Mouse (Mus musculus): ENCODE measurements at regions not wholly inside any gene's neighbourhood (a gene's known extent, or its start where the extent isn't known, plus 50 kb on each side); places are given as distances from the start of the nearest gene placed in this dataset.

DNA sequence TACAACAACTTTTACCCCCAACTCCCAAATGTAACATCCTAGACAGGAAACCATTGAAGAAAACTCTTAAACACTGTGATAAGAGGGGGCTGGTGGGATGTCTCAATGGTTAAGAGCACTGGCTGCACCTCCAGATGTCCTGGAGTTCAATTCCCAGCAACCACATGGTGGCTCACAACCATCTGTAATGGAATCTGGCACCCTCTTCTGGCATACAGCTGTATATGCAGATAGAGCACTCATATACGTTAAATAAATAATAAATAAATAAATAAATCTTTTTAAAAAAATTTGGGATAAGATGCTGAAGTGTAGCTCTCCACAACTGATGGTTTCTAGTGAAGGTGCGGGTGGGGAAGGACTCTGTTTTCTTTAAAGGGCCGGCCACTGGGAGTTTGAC, 69.3 kb downstream of the Kctd15 start:
- intact Hi-C loops (cut with DNase I) = no loop called here

DNA sequence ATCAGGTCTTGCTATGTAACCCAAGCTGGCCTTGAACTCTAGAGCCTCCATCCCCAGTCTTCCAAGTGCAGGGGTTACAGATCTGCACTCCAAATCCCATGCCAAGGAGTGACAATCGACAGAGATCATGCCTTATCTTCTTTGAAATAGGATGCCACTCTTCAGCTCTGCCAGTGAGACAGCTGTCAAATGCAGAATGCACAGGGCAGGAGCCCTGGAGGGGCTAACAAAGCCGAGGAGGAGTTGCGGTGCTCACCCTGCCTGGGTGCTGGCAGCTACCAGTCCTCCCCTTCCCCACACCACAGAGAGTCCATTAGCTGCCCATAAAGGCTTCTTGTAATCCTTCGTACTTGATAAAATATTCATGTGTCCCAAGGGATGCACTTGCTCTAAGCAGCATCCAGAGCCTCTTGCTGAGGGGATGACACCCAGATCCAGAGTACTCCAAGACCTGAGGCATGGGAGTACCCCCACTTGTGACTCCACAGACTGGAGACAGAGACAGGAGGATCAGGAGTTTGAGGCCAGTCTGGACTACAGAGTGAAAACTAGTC, 71.1 kb downstream of the Kctd15 start:
- DNase-seq = no peak
- intact Hi-C loops (cut with DNase I) = no loop called here

More for the DNA sequence above, 69.3 kb downstream of the Kctd15 start:
- DNase-seq = no peak

DNA sequence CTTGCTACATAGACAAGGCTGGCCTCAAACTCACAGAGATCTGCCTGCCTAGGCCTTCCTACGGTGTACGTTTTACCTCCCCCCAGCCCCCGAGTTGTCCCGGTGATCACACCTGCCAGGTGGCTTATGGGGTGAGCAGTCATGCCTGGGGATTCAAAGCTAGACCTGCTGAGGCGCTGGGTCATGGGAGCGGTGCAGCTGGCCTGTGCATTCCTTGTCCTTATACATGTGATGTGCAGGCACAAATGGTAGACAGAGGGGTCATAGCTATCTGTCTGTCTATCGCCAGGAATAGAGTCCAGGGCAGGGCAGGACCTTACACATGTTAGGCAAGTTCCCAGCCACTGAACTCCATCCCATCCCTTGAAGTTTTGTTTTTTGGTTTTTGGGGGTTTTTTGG, 71.7 kb downstream of the Kctd15 start:
- no peak for DNase-seq
- intact Hi-C loops (cut with DNase I) = no loop called here

DNA sequence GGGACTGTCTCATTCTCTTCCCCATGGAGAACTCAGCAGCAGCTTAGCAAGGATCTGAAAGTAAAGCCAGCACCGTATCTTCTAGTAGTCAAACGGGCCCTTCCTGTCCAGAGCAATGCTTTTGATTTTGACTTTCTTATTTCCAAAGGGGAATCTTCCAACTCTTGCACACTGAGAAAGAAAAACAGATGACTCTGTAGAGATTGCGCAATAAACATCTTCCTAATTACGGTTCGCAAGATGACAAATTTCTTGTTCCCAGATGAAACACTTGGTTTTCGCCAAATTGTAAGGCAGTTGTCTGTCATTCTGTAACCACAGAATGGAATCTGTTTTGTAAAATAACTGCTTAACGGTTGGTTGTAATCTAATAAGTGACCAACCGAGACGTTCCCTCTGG, 75.7 kb downstream of the Kctd15 start:
- intact Hi-C loops (cut with DNase I) = no loop called here
- no peak for DNase-seq

DNA sequence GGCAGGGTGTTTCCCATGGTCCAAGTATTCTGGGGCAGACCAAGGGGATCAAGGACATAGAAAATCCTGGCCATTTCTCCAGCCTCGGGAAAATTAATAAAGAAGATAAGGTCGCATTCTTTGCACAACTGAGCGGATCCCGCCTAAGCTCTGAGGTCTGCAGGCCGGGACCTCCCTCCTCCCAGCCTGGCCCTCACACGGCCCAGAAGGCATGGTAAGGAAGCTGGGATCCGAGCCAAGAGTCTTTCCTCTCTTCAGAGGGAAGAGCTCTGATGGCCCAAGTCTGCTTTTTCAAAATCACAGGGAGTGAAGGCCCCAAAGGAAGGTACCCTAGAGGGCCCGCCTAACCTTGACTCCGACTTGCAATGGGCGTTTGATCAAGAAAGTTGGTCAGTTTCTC, 85.2 kb downstream of the Kctd15 start:
- intact Hi-C loops (cut with DNase I) = no loop called here
- peak; percentile 38 to 40 for DNase-seq

DNA sequence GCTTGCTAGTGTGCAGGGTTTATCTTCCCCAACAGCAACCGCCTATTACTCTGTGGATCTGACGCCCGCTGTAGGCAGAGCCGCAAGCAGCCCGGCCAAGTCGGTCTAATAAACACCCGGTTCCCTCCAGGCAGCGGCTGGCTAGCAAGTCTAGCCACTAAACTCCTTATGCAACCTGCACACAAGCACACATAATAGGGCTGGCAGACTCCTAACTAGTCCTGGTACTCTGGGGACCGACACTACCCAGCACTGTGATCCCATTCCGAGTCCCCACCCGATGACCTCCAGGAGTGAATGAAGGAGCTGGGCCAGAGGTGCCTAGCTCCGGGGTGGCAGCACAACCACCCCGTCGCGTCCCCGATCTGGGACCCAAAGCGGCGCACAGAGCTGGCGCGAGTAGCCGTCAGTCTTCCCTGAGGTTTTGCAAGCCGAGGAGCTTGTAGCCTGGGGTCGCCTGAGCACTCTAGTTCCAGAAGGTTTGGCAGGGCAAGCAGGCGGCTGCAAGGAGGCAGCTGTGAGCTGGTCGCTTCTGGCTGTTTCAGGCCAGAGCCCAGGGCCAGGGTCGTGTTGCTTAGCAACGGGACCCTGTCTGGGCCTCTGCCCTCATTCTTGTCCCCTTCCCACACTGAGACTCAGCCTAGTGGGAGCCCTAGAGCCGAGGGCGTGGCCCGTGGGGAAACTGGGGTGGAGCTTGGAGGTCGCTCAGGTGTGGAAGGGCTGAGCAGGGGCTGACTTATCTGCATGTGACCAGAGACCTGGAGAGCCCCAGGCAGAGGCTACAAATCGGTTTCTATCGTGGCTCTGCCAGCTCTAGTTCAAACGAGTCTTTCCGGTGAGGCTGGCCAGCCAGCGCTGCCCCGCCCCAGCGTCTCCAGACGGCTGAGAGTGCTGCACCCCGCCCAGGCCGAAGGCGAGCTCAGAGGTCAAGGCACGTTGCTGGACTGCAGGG, 86.1 kb downstream of the Kctd15 start:
- peak; percentile 65 to 68 for DNase-seq
- intact Hi-C loops (cut with DNase I) = no loop called here

GRCm38 (mm10) chr7:34569747-34570113, 86.8 kb downstream of the Kctd15 start:
- no peak for DNase-seq
- intact Hi-C loops (cut with DNase I) = no loop called here

- intact Hi-C loops (cut with DNase I) = no loop called here
- no peak for DNase-seq
Observed at GRCm38 (mm10) chr7:34567575-34567974, 89.0 kb downstream of the Kctd15 start.

GRCm38 (mm10) chr7:34562160-34562559, 94.4 kb downstream of the Kctd15 start:
- intact Hi-C loops (cut with DNase I) = loop anchor here (5.0 kb wide), 1 partner anchor 95 kb away; the partner anchor contains the start of gene Kctd15

DNA sequence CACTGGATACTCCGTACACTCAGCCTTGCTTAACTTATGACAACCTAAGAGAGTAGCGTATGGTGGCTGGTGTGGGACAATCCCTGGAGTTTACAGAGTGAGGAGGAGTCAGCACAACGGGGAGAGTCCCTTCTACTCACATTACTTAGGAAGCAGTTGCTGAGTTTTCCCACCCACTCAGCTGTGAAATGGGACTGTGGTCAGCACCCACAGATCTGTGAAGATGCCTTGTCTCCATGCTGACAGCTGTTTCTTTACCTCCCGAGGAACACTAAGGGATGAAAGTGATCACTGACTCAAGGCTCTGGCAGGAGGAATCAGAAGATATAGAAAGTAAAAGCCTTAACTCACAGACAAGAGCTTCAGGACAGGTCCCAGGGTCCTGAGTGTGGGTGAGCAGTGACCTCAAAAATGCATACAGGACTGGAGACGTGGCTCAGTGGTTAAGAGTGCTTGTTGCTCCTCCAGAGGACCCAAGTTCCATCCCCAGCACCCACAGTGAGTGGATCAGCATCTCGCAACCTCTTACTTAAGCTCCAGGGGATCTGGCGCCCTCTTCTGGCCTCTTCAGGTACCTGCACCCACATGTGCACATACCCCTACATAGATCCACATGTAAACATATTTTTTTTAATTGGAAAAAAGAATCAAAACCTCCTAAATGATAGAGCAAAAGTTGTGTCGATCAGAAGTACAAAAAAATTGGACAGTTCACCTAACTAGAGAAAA, 97.8 kb downstream of the Kctd15 start:
- DNase-seq = no peak
- intact Hi-C loops (cut with DNase I) = no loop called here

More at GRCm38 (mm10) chr7:34562160-34562559, 94.4 kb downstream of the Kctd15 start:
- no peak for DNase-seq

- intact Hi-C loops (cut with DNase I) = no loop called here
- peak; percentile 5 to 8 for DNase-seq
Observed at GRCm38 (mm10) chr7:34555196-34555595, 101.3 kb downstream of the Kctd15 start.

DNA sequence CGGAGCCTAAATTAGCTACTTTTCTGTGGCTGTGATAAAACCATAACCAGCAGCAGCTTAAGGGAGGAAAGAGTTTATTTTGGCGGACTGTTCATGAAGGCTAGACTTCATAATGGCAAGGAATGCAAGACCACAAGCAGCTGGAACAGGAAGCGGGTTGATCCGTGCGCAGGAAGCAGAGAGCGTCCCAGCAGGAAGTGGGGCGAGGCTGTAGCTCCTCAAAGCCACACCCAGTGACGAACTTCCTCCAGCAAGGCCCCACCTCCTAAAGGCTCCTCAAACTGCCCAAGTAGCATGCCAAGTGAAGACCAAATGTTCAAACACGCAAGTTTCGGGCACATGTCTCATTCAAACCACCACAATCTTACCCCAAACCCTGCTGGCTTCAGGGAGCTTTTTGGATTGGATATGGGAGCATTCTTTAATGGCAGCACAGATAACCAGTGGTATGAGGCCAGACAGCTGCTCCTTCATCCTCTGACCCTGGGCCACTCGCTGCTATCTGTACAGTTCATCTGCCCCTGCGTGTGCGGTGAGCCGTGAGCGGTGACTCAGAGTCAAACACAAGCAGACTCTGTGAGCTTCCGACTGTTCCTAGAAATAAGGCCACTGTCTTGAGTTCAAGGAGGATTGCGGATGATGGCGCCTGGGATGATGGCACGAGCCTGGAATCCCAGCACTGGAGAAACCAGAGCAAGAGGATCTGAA, 109.8 kb downstream of the Kctd15 start:
- intact Hi-C loops (cut with DNase I) = no loop called here
- no peak for DNase-seq

DNA sequence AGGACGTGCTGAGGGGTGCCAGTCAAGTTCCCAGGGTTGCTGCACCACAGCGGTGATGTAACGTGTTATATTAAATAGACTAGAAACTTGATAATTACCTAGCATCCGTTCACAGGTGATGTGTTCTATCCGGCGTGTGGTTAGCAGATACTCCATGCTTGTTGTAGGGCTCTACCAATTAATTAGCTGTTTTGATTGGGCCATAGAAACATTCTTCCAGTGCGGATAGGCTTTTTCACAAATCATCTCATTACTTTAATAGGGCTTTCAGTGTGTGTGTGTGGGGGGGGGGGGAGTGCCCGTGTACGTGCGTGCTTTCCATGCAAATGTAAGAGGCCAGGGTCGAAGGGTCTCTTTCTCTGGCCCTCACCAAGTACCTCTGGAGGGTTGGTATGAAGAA, 110.6 kb downstream of the Kctd15 start:
- DNase-seq = no peak
- intact Hi-C loops (cut with DNase I) = no loop called here

GRCm38 (mm10) chr7:34541906-34542305, 114.6 kb downstream of the Kctd15 start:
- intact Hi-C loops (cut with DNase I) = no loop called here
- no peak for DNase-seq

GRCm38 (mm10) chr7:34541000-34541399, 115.5 kb downstream of the Kctd15 start:
- no peak for DNase-seq
- intact Hi-C loops (cut with DNase I) = no loop called here

- no peak for DNase-seq
- intact Hi-C loops (cut with DNase I) = no loop called here
Observed at GRCm38 (mm10) chr7:34539856-34540255, 116.7 kb downstream of the Kctd15 start.

DNA sequence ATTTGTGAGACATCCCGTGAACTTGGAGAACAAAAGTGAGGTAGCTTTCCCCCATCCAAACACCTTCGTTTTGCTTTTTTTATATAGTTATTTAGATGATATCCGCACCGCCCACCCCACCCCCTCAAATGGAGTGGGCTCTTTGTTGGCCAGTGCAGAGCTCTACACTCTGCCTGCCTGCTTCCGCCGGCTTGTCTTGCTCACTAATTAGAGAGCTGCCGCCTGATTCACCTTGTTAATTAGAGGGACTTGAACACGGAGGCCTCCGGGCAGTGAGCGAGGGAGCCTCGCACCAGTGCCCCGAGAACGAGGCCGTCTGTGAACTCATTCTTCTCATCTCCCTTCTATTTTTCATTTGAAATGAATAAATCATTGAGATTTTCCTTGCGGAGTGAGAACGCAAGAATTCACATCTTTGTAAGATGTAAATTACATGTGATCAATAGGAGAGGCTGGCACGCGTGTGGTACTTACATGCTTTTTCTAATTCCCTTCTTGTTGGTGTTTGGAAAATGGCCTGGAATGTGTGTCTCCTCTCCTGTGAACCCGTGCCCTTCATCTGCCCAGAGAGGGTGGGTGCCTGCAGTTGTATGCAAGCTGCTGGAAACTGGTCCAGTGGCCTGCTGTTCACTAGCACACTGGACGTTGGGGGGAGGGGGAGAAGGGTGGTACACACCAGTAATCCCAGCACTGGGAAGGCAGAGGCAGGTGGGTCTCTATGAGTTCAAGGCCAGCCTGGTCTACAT, 118.0 kb downstream of the Kctd15 start:
- intact Hi-C loops (cut with DNase I) = no loop called here
- DNase-seq = no peak

DNA sequence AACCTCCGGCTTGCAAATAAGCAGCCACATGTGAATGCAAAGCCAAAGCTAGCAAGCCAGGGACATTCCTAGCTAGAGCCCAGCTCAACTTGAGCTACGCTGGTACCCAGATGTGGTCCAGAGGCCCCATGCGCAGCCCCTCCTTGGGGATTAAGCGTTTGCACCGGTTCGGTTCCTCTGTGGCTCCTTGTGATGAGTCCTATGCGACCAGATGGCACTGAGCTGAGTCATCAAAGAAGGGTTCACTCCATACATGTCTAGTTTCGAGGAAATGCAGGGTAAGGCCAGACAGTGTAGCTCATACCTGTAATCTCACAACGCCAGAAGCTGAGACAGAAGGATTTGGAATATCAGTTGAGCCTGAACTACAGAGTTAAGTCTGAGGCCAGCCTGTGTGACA, 119.4 kb downstream of the Kctd15 start:
- no peak for DNase-seq
- intact Hi-C loops (cut with DNase I) = no loop called here

GRCm38 (mm10) chr7:34534241-34534640, 122.3 kb downstream of the Kctd15 start:
- intact Hi-C loops (cut with DNase I) = no loop called here
- no peak for DNase-seq

- intact Hi-C loops (cut with DNase I) = no loop called here
- no peak for DNase-seq
Observed at GRCm38 (mm10) chr7:34531639-34532038, 124.9 kb downstream of the Kctd15 start.

Measured in heart, postnatal 36 days (tissue).